Mouse (Mus musculus): ENCODE measurements at regions not wholly inside any gene's neighbourhood (a gene's known extent, or its start where the extent isn't known, plus 50 kb on each side); places are given as distances from the start of the nearest gene placed in this dataset.

DNA sequence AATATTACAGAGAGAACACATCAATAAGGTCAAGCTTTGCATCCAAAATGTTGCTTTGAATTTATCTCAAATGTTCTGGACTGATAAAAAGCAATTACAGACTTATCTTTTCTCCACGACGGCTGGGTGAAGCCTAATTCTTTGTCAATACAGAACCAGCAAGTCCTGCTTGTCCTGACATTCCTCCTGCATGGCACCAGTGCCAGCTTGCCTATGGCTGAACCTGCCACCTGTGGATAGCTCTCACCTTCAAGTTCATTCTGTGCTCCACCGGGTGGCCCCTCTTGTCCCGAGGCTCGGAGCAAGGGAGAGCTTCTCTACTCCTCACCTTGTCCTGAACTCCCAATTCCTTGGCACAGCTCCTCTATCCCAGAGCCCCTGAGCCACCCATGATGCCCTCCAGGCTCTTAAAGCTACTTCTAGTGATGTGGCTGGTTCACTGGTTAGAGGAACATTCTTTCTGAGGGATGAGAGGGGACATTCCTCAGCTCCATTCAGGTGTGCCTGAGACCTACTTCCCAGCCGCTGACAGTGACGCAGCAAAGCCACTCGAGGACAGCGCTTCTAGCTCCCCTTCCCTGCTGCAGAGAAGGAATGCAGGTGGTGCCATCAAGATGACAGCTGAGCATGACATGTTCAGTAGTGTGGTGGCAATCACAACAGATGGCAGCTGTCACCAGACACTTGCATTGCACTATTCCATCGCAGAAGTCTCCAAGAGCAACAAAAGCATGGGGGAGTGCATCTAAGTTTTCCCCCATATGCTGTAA, 119.5 kb upstream of the Sash1 start:
- no peak for DNase-seq (ENCODE audit: inconsistent age in 2 of 2, low spot score in 1 of 2)

DNA sequence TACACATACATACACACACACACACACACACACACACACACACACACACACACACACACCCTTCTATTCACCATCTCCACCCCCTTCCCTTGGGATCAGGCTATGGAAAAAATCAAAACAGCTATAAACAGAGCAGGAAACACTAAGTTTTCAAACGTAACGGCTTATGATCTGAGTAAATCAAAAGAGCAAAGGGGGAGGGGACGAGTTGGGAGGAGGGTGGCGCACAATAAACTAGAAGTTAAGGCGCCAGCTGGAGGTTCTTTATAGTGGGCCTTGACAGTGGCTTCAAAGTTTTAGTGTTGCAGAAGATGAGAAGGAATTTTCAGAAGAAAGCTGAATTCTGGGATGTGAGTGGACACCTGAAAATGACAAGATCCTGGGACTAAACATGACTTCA, 116.4 kb upstream of the Sash1 start:
- no peak for DNase-seq (ENCODE audit: inconsistent age in 2 of 2, low spot score in 1 of 2)

DNA sequence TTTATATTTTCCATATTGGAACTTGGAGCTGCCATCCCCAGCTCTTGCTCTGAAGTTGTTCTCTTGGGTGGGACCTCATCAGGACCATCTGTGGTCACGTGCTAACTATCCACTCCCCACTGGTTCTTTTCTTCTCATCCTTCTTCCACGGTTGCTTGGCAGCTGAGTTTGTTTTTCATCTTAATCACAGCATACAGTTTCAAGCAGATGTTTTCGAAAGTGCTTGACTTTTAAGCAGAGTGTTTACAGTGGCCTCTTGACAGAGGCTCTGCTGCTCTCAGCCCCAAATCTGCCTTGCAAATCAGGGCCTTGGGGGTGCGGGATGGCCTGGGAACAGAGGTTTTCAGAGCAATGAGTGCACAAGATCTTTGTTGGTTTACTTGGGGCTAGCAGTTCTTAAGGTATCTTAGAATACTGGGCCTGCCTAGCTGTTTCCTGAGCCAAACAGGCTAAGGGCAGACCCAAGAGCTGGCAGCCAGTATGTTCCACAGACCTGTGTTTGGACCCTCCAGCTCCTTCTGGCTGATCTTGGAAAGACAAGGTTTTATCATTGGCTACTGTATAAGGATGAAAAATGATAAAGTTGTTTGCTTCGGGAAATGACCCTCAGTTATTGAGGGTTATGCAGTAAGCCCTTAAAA, 113.0 kb upstream of the Sash1 start:
- DNase-seq (ENCODE audit: inconsistent age in 2 of 2, low spot score in 1 of 2), result no peak

DNA sequence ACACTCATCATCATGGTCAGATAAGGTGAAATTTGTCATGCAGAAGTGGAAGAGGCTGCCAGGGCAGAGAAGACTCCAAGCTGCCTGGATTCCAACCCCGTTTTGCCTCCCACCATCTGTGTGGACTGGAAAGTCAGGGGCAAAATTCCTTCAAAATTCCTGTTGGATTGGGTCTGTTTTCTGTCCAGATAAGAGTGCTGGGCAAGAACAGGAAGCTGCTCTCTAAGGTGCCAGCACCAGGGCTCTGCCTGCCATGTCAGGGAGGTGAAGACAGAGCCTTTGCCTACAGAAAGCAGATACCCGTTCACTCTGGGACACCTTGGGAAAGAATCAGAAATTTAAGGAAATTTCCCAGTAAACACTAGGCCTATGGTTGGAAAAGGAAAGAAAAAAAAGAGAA, 112.5 kb upstream of the Sash1 start:
- DNase-seq (ENCODE audit: inconsistent age in 2 of 2, low spot score in 1 of 2), result no peak

DNA sequence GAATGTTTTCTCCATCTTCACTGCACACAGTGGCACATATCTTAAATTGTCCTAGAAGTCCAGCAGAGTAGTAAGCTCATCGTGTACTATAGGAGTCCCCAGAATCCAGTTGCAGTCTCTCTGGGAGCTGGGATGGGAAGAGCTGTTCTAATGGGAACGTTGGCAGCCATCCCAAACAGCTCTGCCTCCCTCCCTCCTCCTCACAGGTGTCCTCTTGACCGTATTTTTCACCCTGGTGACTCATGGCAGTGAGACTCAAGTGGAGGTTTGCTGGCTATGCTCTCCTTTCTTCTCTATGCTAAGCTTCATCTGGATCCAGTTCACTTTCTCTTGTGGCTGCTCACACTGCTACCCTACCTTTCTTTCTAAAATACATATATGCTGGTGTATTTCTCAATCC, 109.2 kb upstream of the Sash1 start:
- no peak for DNase-seq (ENCODE audit: inconsistent age in 2 of 2, low spot score in 1 of 2)

DNA sequence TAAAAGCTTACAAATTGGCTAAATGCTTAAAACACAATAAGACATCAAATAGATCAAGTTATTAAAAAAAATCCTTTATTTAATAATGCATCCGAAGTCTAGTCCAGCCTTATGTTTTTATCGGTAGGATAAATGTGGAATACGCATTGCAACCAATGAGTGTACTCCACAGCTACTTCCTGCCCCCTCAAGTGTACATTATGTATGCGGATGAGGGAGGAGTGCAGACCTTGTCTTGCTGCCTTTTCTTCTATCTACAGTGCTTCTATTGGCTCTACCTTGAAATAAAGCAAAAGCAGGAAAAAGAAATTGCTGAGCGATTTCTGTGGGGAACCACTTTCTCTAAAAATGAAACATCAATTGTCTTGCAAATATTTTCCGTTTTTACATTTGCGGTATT, 100.5 kb upstream of the Sash1 start:
- no peak for DNase-seq (ENCODE audit: inconsistent age in 2 of 2, low spot score in 1 of 2)

DNA sequence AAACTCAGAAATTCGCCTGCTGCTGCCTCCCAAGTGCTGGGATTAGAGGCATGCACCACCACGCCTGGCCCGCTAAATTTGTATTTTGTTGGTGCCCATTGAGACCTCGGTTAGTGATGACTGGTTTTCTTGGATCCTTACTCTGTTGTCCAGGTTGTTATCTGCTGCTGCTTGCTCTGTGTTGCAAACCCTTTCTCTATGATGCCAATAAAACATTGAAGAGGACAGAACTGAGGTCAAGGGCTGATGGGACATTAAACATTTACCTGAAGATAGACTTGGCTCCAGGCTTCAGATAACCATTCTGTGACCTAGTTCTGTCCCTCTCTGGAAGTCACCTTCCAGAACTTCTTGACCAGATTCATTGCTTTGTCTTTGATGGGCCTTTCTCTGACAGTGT, 97.5 kb upstream of the Sash1 start:
- DNase-seq (ENCODE audit: inconsistent age in 2 of 2, low spot score in 1 of 2), result no peak

DNA sequence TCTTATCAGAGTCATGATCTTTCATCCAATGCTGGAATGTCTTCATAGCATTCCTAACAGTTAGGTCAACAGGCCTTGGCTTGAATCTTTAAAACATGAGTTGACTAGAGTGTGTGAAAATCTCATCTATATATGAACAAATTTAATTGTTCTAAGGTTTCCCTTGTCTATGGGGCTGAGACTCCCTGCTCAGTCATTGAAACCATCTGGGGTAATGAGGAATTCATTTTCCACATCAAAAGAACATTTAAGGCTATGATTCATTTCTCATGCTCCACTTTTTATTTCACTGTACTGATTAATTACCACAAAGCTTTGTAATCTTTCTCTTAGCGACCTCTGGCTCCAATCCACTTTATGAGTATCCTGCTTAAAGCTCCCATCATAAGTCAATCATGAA, 94.7 kb upstream of the Sash1 start:
- peak in 1 of 2 experiments; percentile 76 for DNase-seq (ENCODE audit: inconsistent age in 2 of 2, low spot score in 1 of 2)

DNA sequence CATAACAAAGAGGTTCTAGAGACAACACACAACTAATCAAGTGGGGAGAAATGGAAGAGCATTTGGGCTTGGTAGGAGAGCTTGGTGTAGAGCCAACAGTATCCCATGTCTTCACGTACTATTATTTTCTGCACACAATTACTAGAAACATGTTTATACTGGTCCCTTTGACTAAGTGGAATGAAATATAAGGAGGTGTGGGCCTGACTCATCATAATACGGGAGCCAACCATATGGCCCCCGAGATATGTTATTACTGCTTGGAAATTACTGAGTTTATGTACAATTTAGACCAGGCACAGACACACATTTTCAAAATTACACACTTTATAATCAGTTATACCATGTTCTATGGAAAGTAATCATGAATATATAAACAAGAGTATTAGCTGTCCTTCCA, 92.7 kb upstream of the Sash1 start:
- no peak for DNase-seq (ENCODE audit: inconsistent age in 2 of 2, low spot score in 1 of 2)

DNA sequence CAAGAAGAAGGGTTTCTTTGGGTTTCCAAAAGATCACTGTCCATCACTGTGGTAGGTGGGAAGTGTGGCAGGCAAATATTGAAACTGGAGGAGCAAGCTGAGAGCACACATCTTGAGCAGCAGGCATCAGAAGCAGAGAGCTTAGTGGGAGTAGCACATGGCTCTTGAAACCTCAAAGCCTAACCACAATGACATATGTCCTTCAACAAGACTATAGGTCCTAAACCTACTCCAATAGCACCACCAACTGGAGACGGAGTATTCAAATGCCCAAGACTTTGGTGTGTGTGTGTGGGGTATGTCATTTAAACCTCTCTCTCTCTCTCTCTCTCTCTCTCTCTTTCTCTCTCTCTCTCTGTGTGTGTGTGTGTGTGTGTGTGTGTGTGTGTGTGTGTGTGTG, 88.1 kb upstream of the Sash1 start:
- DNase-seq (ENCODE audit: inconsistent age in 2 of 2, low spot score in 1 of 2), result peak in 1 of 2 experiments; percentile 45

DNA sequence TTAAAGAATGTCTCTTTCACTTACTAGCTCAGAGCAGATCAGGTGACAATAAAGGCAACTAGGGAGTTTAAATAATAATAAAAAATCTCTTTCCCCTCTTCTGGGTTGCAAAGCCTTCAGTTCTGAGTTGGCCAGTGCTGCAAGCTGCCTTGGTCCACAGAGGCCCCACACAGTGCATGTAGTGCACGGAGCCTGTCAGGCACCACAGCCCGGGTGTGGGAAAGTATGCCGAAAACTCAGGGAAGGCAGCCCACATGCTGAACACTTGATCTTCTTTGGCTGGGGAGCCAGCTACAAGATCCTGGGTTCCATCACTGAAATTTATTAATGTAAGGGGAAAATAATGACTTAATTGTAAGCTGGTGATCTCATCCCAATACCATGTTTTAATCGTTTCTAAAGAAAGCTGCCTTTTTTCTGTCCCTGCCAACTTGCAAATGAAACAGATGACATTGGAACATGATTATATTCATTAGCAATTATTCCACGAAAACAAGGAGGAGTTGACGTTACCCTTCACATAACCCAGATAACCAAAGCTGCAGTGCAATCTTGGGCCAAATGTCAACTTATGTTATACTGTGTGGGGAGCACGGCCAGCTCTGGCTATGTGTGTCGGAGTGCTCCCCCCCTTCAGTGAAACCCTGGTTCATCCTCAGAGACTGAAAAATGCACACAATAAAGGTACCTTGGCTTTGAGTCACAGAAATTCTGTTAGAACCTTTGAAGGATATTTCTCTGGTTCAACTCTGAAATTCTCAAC, 87.1 kb upstream of the Sash1 start:
- DNase-seq (ENCODE audit: inconsistent age in 2 of 2, low spot score in 1 of 2), result no peak

DNA sequence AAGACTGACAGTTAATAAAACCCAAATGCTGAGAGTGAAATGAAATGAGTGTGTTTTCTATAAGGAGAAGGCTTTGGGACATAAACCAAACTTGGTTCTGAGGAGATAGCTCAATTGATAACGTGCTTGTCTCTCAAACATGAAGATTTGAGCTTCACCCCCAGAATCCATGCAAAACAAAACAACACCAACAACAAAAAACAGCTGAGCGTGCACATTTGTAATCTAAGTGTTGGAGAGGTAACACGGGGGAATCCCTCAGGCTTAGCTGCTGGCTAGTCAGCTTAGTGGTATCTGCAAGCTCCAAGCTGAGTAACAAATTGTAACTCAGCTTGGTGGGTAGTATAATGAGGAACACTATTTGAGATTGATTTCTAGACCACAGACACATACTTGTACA, 84.9 kb upstream of the Sash1 start:
- DNase-seq (ENCODE audit: inconsistent age in 2 of 2, low spot score in 1 of 2), result no peak

DNA sequence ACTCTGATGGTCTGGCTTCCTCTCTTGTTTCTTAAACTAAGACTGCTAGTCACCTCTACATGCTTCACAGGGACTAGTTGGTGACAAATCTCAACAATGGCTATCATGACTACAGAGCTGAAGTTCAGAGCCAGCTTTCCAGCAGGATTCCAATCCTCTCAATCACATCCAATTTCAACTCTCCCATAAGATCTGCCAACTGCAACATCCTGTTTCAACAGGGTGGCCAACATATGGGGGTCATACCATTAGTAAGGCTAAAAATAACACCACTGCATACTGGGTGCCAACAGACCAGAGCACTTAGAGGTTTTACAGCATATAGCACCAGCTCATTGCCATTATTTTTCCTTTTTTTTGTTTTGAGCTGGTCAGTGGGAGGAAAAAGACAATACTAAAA, 83.7 kb upstream of the Sash1 start:
- DNase-seq (ENCODE audit: inconsistent age in 2 of 2, low spot score in 1 of 2), result no peak

DNA sequence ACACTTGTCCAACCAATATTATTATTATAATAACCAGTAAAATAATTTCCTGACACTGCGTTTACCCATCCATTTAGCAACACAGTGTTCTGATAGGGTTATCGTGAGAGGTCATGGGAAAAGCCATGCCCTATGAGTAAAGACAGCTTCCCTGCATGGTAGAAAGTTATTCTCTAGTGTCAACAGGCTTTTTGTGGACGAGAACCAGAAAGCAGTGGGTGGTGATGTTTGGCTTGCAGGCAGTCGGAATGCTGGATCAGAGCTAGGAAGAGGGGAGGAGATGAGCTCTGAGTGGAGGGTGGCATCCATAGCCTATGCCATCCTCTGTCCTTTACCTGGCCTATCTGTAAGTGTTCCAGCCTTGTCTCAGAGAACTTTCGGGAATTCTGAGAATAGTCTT, 83.1 kb upstream of the Sash1 start:
- DNase-seq (ENCODE audit: inconsistent age in 2 of 2, low spot score in 1 of 2), result no peak

DNA sequence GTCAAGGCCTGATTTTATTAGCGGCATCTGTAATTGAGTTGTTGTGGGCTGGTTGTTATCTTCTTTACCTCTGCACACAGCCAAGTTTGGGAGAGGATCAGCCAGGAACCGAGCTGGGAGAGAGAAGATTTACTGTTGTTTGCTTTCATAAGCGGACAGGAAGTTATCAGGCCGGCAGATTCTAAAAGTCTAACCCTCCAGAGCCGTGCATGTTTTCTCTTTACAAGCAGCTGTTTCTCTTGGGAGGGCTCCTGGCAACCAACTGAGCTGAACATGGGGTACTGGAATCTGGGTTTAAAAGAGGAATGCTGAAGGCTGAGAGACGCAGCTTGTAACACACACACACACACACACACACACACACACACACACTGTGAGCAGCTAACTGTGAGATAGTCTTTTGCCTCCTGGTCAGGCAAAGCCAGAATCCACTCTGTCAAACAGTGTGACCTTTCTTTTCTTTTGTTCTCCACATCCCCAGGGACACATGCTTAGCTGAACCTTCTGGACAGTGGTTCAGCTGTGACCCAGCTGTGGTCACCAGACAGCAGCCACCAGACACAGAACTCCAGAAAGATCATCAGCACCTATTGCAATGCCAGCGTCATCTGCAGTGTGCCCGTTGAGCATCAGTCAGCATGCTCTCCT, 82.5 kb upstream of the Sash1 start:
- peak; percentile 29 to 75 for DNase-seq (ENCODE audit: inconsistent age in 2 of 2, low spot score in 1 of 2)

DNA sequence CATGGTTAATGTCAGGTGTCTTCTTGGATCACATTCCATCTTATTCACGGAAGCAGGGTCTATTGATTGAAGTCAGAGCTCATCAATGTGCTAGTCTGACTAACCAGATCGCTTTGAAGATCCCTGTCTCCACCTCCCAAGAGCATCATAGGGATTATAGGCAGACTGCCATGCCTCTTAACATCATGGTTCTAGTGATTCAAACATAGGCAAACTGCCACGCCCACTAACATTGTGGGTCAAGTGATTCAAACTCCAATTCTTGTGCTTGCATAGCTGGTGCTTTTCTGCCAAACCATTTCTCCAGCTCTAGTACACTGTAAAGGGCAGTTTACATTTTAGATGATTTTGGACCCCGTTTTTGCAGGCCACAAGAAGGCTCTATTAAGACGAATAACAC, 77.1 kb upstream of the Sash1 start:
- DNase-seq (ENCODE audit: inconsistent age in 2 of 2, low spot score in 1 of 2), result no peak

DNA sequence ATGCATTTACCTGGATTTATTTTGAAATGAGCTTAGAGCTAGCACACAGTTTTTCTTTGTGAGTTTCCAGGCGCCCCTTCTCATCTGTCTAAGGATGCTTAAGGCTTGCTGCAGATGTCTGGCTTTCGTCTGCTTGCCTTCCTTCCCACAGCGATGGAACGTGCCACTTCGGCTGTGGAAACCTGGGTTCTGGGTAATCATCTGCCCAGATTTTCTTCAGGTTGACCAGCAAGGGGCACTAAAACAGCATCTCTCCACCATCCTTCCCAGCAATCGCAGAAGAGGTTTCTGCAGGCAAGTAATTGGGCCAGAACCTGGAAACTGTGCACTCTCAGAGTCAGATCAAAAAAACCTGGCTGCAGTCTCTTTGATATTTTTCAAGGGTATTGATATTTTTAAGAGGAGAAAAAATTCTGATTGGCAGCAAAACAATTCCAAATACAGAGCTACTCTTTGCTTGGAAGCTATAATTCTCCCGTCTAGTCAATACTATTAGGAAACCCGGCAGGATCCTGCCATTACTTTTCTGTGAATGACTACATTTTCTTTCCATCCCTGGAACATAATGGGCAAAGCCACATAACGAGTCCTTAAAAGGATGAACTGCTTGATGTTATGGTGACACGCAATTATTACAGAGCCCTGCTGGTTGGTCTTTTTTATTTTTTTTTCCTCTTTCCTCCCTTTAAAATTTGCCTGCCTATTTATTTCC, 75.2 kb upstream of the Sash1 start:
- DNase-seq (ENCODE audit: inconsistent age in 2 of 2, low spot score in 1 of 2), result no peak

DNA sequence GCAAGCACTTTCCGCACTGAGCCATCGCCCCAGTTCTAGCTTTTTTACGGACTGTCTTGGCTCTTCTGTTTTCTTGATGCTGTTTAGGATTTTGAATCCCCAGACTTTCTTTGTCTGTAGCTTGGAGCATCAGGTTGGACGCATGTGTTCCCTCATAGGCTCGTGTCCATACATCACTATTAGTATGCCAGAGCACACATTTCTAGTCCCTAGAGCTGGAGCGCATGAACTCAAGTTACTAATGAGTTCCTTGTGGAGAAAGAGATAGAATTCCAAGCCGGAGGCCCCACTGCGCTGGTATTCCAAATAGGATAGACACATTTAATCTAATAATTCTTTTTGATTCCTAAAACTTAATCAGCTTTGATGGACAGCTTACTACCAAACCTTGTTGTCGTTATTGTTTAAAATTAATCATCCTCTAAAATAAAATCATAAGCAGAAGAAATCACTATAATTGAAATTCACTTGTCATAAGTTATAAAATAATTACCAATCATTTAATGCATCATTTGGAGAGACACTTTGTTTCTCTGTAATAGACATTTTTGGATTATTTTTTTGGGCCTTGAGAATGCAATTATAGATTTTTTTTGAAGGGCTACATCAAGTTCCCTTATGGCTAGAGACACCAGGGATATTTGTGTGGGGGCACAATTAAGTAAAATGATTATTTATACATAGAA, 74.5 kb upstream of the Sash1 start:
- DNase-seq (ENCODE audit: inconsistent age in 2 of 2, low spot score in 1 of 2), result no peak

DNA sequence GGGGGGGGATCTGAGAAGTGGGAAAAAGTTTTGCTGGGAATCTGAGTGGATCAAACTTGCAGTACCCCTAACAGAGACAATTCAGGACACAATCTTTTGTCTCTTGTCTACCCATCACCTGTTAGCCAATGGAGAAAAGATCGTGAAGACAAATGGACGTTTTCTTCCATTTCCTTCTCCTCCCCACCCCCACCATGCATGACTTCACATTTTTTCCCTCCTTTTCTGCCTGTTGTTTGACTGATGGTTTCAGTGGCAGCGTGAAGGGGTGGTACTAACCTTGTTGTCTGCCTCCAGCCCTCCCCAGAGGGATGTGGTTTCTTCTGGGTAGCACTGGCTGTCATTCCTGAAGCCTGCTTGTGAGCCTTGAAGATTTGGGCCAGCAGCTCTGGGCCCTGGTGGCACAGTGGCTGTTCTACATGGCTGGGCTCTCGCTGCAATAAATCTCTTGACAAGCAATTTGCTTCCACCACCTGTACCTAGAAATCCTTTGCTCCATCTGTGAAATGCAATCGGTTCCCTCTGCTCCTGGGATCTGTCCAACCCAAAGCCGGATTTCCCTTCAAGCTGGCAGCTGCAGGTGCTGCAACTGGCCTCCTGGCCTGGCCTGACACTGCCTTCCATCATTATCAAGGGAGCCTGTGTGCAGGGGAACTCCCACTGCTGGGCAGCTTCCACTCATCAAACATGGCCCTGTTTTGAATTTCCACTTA, 69.8 kb upstream of the Sash1 start:
- no peak for DNase-seq (ENCODE audit: inconsistent age in 2 of 2, low spot score in 1 of 2)

DNA sequence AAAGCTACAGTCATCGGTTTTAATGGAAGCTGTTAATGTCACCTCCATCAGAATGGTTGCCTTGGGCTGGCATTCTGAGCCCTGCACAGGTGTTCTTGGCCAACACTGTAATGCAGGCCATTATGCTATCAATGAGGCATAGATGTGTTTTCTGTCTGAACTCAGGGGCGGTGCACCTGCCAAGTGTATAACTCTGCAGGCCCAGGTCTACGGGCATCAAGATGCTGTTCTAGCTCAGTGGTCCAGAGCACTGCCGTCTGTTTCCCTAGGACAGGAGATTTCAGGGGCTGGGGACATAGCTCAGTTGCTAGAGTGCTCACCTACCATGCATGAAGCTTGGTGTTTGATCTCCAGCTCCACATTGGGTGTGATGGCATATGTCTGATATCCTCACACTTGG, 68.1 kb upstream of the Sash1 start:
- no peak for DNase-seq (ENCODE audit: inconsistent age in 2 of 2, low spot score in 1 of 2)

All from adrenal gland, adult (tissue).